Comparison of ENCODE assay signal across 25 mouse cellular contexts in genomic region chr5:73241966-73242365, GRCm38 (mm10). TPM values are rescaled to one million over a fixed set of nuclear protein-coding genes. Genes with fewer than 3 reads are reported as not detected.
DNase-seq lines count a peak whose midpoint lies in the region; ATAC-seq and TF ChIP-seq lines count a peak whose summit lies in the region.
"Had no signal": no experiment of that assay in that cellular context is flagged by ENCODE, and none has a peak within 500 bp of the region (broad histone marks: within the 10 kb centered on the region; RNA-seq: fewer than 3 reads in every experiment).

No protein-coding gene starts in this region.

- intact Hi-C loops in gastrocnemius, adult 2 months (cut with DNase I), result no loop called here

- H3K27ac ChIP-seq in forebrain, embryonic 11.5 days (ENCODE audit: low read depth, low read length), result no peak overlapping the region
- H3K27ac ChIP-seq in forebrain, postnatal 0 days (ENCODE audit: low read depth, low read length), result no peak overlapping the region
- H3K27ac ChIP-seq in gastrocnemius, adult 2 months, result peak overlapping the region; percentile 43; the same call in 1 of the 2 replicates
- peak overlapping the region; percentile 36; the same call in 1 of the 2 replicates for H3K27ac ChIP-seq in layer of hippocampus, adult 2 months
- H3K27ac ChIP-seq: embryonic facial prominence, embryonic 10.5 days; embryonic facial prominence, embryonic 15.5 days; hindbrain, embryonic 14.5 days; kidney, postnatal 0 days; limb, embryonic 12.5 days; liver, embryonic 15.5 days; neural tube, embryonic 15.5 days had no signal

- no peak overlapping the region for H3K4me2 ChIP-seq in forebrain, embryonic 11.5 days (ENCODE audit: low read depth, low read length, severe bottlenecking)
- H3K4me2 ChIP-seq in forebrain, postnatal 0 days (ENCODE audit: low read depth), result no peak overlapping the region
- H3K4me2 ChIP-seq: embryonic facial prominence, embryonic 15.5 days; heart, embryonic 11.5 days; hindbrain, embryonic 14.5 days; limb, embryonic 12.5 days; liver, embryonic 15.5 days; lung, embryonic 14.5 days; neural tube, embryonic 15.5 days had no signal

- peak; percentile 3 for DNase-seq in forebrain, embryonic 11.5 days (ENCODE audit: low spot score)
- DNase-seq in forebrain, postnatal 0 days, result no peak
- no peak for DNase-seq in gastrocnemius, adult 2 months
- DNase-seq in gastrocnemius, adult 8-10 months (ENCODE audit: low spot score in 2 of 2), result no peak
- DNase-seq in layer of hippocampus, adult 2 months (ENCODE audit: low spot score in 2 of 2), result peak in 1 of 2 experiments; percentile 22
- no peak for DNase-seq in layer of hippocampus, adult 9-11 months
- peak; percentile 63 for DNase-seq in brain, adult 2 months (ENCODE audit: low read depth, low spot score)
- DNase-seq in thymus, postnatal 0 days (ENCODE audit: low spot score), result no peak
- DNase-seq: adrenal gland, postnatal 25 days; cerebellum, adult 9-11 months; gastrocnemius, postnatal 14 days; kidney, adult 8-10 months; kidney, postnatal 4 days; lung, embryonic 14.5 days; lung, postnatal 14 days; retina, postnatal 1 day; right cerebral cortex, postnatal 14 days had no signal

- WGBS in forebrain, embryonic 11.5 days, result 80% methylated on average over 8 of the region's 8 CpGs
- WGBS in forebrain, postnatal 0 days, result 27% methylated on average over 8 of the region's 8 CpGs

- TF ChIP-seq CTCF in forebrain, postnatal 0 days (IDR thresholded peaks at IDR 0.05; ENCODE audit: low read depth), result no peak
- no peak for TF ChIP-seq CTCF in gastrocnemius, adult 2 months (IDR thresholded peaks at IDR 0.05)
- TF ChIP-seq CTCF in layer of hippocampus, adult 2 months (conservative IDR thresholded peaks at IDR 0.05), result no peak

- no peak overlapping the region for H3K4me3 ChIP-seq in forebrain, embryonic 11.5 days (ENCODE audit: low read depth, low read length)
- H3K4me3 ChIP-seq in forebrain, postnatal 0 days (ENCODE audit: low read depth, low read length), result no peak overlapping the region
- H3K4me3 ChIP-seq in gastrocnemius, adult 2 months, result peak overlapping the region; percentile 17; the same call in 1 of the 2 replicates
- H3K4me3 ChIP-seq in layer of hippocampus, adult 2 months, result no peak overlapping the region
- H3K4me3 ChIP-seq: embryonic facial prominence, embryonic 10.5 days; embryonic facial prominence, embryonic 15.5 days; limb, embryonic 12.5 days; liver, embryonic 15.5 days; neural tube, embryonic 15.5 days had no signal

- no peaks in the 10 kb centered on the region for H3K9me3 ChIP-seq in forebrain, embryonic 11.5 days (ENCODE audit: control insufficient read depth, low read length)
- no peaks in the 10 kb centered on the region for H3K9me3 ChIP-seq in forebrain, postnatal 0 days (ENCODE audit: low read length)
- H3K9me3 ChIP-seq: embryonic facial prominence, embryonic 10.5 days; embryonic facial prominence, embryonic 15.5 days; limb, embryonic 12.5 days; liver, embryonic 15.5 days; neural tube, embryonic 15.5 days had no signal

- peaks cover 1% of the 10 kb centered on the region; the same call in 1 of the 2 replicates for H3K4me1 ChIP-seq in forebrain, embryonic 11.5 days (replicated peaks; ENCODE audit: control insufficient read depth, insufficient read depth, low read length)
- H3K4me1 ChIP-seq in forebrain, postnatal 0 days (ENCODE audit: insufficient read depth), result peaks cover 10% of the 10 kb centered on the region; the same call in 1 of the 2 replicates

- no peaks in the 10 kb centered on the region for H3K36me3 ChIP-seq in forebrain, embryonic 11.5 days (ENCODE audit: control insufficient read depth, insufficient read depth, low read length)
- H3K36me3 ChIP-seq in forebrain, postnatal 0 days (ENCODE audit: insufficient read depth), result no peaks in the 10 kb centered on the region
- H3K36me3 ChIP-seq: embryonic facial prominence, embryonic 15.5 days; limb, embryonic 12.5 days; liver, embryonic 15.5 days; neural tube, embryonic 15.5 days had no signal

- ATAC-seq in forebrain, embryonic 11.5 days (replicated peaks; ENCODE audit: low FRiP score), result no peak
- no peak for ATAC-seq in forebrain, postnatal 0 days

- H3K9ac ChIP-seq in forebrain, embryonic 11.5 days (ENCODE audit: low read length), result no peak overlapping the region
- no peak overlapping the region for H3K9ac ChIP-seq in forebrain, postnatal 0 days
- H3K9ac ChIP-seq: embryonic facial prominence, embryonic 15.5 days; hindbrain, embryonic 14.5 days; limb, embryonic 12.5 days; liver, embryonic 15.5 days; lung, embryonic 14.5 days; neural tube, embryonic 15.5 days had no signal

- no peaks in the 10 kb centered on the region for H3K27me3 ChIP-seq in forebrain, embryonic 11.5 days (ENCODE audit: control insufficient read depth, insufficient read depth, low read length)
- no peaks in the 10 kb centered on the region for H3K27me3 ChIP-seq in forebrain, postnatal 0 days (ENCODE audit: insufficient read depth, low read length)
- H3K27me3 ChIP-seq: embryonic facial prominence, embryonic 15.5 days; limb, embryonic 12.5 days; liver, embryonic 15.5 days; neural tube, embryonic 15.5 days had no signal

RNA-seq across cellular contexts. Expression of gene Fryl, which starts 14.5 kb away (rescaled TPM):
- polyA plus RNA-seq in forebrain, embryonic 11.5 days (2014; fragmentation: Nextera tagmentation; extraction: Ambion mirVana), result 48.0 and 49.6 TPM in 2 replicates
- 46.9 and 53.6 TPM in 2 replicates for total RNA-seq in forebrain, postnatal 0 days (2014; rRNA removed)
- polyA plus RNA-seq in forebrain, postnatal 0 days (2015; fragmentation: Nextera tagmentation; extraction: Ambion mirVana), result 10.8 and 17.7 TPM in 2 replicates
- total RNA-seq in gastrocnemius, adult 2 months (2021), result 10 to 100 TPM; 14.6 to 23.5 TPM
- total RNA-seq in gastrocnemius, adult 8-10 months (2022), result 10 to 100 TPM; 17.8 to 22.5 (median 18.8) TPM
- 10 to 100 TPM; 66.0 to 81.4 TPM for total RNA-seq in layer of hippocampus, adult 2 months (2021)
- 46.9 and 63.2 TPM in 2 replicates for polyA plus RNA-seq in thymus, postnatal 0 days (2015; fragmentation: Nextera tagmentation; extraction: Ambion mirVana)

RNA-seq across cellular contexts. Expression of gene Ociad1, which starts 50.6 kb away (rescaled TPM):
- polyA plus RNA-seq in forebrain, embryonic 11.5 days (2014; fragmentation: Nextera tagmentation; extraction: Ambion mirVana), result 143 and 144 TPM in 2 replicates
- total RNA-seq in forebrain, postnatal 0 days (2014; rRNA removed), result 237 and 265 TPM in 2 replicates
- 336 and 379 TPM in 2 replicates for polyA plus RNA-seq in forebrain, postnatal 0 days (2015; fragmentation: Nextera tagmentation; extraction: Ambion mirVana)
- 100 to 1,000 TPM; 147 to 166 TPM for total RNA-seq in gastrocnemius, adult 2 months (2021)
- 100 to 1,000 TPM; 134 to 158 (median 146) TPM for total RNA-seq in gastrocnemius, adult 8-10 months (2022)
- total RNA-seq in layer of hippocampus, adult 2 months (2021), result 100 to 1,000 TPM; 463 to 472 TPM
- 216 and 233 TPM in 2 replicates for polyA plus RNA-seq in thymus, postnatal 0 days (2015; fragmentation: Nextera tagmentation; extraction: Ambion mirVana)

Comparison
In these comparisons a context has a peak if more than half of its experiments do, and no peak if none do; other contexts are left out.
1. DNase-seq: peak in forebrain, embryonic 11.5 days (single experiment) and brain, adult 2 months (single experiment); none in forebrain, postnatal 0 days (single experiment), gastrocnemius, adult 2 months (single experiment), gastrocnemius, adult 8-10 months (0 of 2), layer of hippocampus, adult 9-11 months (single experiment) and thymus, postnatal 0 days (single experiment).
2. H3K27ac ChIP-seq: peak in gastrocnemius, adult 2 months (single experiment) and layer of hippocampus, adult 2 months (single experiment); none in forebrain, embryonic 11.5 days (single experiment) and forebrain, postnatal 0 days (single experiment).